Comparison of ENCODE assay signal across 8 mouse cellular contexts in the genomic region with DNA sequence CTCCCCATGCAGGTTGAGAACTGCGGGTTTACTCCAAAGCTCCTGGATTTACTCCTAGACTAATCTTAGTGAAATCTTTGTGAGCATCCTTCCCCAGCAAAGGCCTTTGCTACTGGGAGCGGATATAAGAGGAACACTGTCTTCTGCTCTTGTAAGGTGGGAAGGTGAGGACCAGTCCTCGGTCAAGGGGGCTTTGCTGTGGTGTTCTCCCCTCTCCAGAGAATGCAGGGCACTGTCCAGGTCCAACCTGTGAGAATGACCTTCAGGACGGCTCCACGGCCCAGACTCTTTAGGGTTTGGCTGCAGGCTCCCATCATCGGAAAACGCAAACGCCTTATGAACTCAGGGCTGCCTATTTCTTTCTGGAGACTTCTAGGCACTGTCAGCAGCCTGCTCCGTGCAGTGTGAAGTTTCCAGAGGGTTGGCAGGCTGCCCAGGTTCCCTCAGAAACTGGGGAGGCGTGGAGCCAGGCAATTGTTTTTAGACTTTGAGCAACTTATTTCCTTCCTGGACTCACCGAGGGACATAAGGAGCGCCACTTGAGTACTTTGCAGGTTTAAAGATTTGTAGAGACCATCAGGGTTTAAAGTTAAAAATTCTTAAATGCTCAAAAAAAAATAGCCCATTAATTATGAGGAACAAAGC.
DNase-seq lines count a peak whose midpoint lies in the region.

No protein-coding gene starts in this region.

- intact Hi-C loops in left cerebral cortex, postnatal 10 days (cut with DNase I), result no loop called here

- DNase-seq in cerebellum, postnatal 36 days, result peak; percentile 14 to 18
- no peak for DNase-seq in cerebellum, adult 8-10 months
- DNase-seq in adrenal gland, postnatal 14 days, result peak; percentile 84
- DNase-seq in gastrocnemius, adult 8-10 months (ENCODE audit: low spot score in 2 of 2), result peak; percentile 11 to 39
- peak; percentile 78 for DNase-seq in kidney, adult 11 months
- peak; percentile 66 to 93 for DNase-seq in left cerebral cortex, postnatal 10 days (ENCODE audit: extremely low spot score in 1 of 2, low spot score in 2 of 2)
- peak; percentile 69 to 71 for DNase-seq in right cerebral cortex, adult 2 months (ENCODE audit: low spot score in 2 of 2)
- DNase-seq in spleen, adult 12 weeks (ENCODE audit: low spot score), result no peak

Comparison
In these comparisons a context has a peak if more than half of its experiments do, and no peak if none do; other contexts are left out.
1. DNase-seq: peak in cerebellum, postnatal 36 days (2 of 2), adrenal gland, postnatal 14 days (single experiment), gastrocnemius, adult 8-10 months (2 of 2), kidney, adult 11 months (single experiment), left cerebral cortex, postnatal 10 days (2 of 2) and right cerebral cortex, adult 2 months (2 of 2); none in cerebellum, adult 8-10 months (single experiment) and spleen, adult 12 weeks (single experiment).